Mouse (Mus musculus): ENCODE results near the gene Etl4. TPM values are rescaled to one million over a fixed set of nuclear protein-coding genes. Genes with fewer than 3 reads are reported as not detected.

The Etl4 gene
- total and polyA plus RNA-seq, 3 experiments = not detected

GRCm38 (mm10) chr2:20400556-20400955, 491.0 kb downstream of the Etl4 start:
- Histone ChIP-seq H3K27ac (ENCODE audit: control insufficient read depth, low read depth, low read length) (no peak overlapping the region), H3K36me3 (ENCODE audit: control insufficient read depth in 1 of 2, insufficient read depth in 2 of 2, low read length in 2 of 2) (no peaks in the 10 kb centered on the region), H3K9ac (ENCODE audit: control insufficient read depth, low read depth, low read length, poor library complexity, severe bottlenecking) (no peak overlapping the region), H3K4me3 (ENCODE audit: control insufficient read depth in 1 of 2, insufficient read depth in 1 of 2, low read depth in 2 of 2, low read length in 2 of 2) (no peak overlapping the region), H3K79me2 (ENCODE audit: control insufficient read depth, insufficient read depth, low read length, poor library complexity) (no peaks in the 10 kb centered on the region), H3K4me1 (ENCODE audit: control insufficient read depth in 1 of 2, insufficient read depth in 2 of 2, low read length in 2 of 2) (no peaks in the 10 kb centered on the region), H3K9me3 (replicated peaks; ENCODE audit: insufficient read depth, low read length) (no peaks in the 10 kb centered on the region), H3K27me3 (ENCODE audit: control insufficient read depth in 1 of 2, insufficient read depth in 2 of 2, low read length in 2 of 2) (no peaks in the 10 kb centered on the region)
- no peak for DNase-seq (ENCODE audit: low read depth, low spot score)
- TF ChIP-seq MAFK (IDR thresholded peaks at IDR 0.05; ENCODE audit: borderline replicate concordance, low read depth, low read length) (no peak), TBP (IDR thresholded peaks at IDR 0.05; ENCODE audit: low read depth, low read length) (no peak), MEF2A (IDR thresholded peaks at IDR 0.05; ENCODE audit: extremely low read depth, insufficient replicate concordance, low read depth, low read length, poor library complexity, severe bottlenecking) (no peak)

- no peaks in the 10 kb centered on the region for H3K27me3 ChIP-seq (ENCODE audit: control insufficient read depth in 1 of 2, insufficient read depth in 2 of 2, low read length in 2 of 2)
- no peak for DNase-seq (ENCODE audit: low read depth, low spot score)
- H3K9me3 ChIP-seq (replicated peaks; ENCODE audit: insufficient read depth, low read length) = no peaks in the 10 kb centered on the region
- H3K9ac ChIP-seq (ENCODE audit: control insufficient read depth, low read depth, low read length, poor library complexity, severe bottlenecking) = no peak overlapping the region
- H3K4me1 ChIP-seq (ENCODE audit: control insufficient read depth in 1 of 2, insufficient read depth in 2 of 2, low read length in 2 of 2) = no peaks in the 10 kb centered on the region
- TF ChIP-seq SMC3 (IDR thresholded peaks at IDR 0.05; ENCODE audit: low read depth, low read length) = no peak
- no peak for TF ChIP-seq NELFE (IDR thresholded peaks at IDR 0.05; ENCODE audit: low read depth, low read length)
- no peak for TF ChIP-seq EP300 (IDR thresholded peaks at IDR 0.05; ENCODE audit: low read depth in 1 of 2, low read length in 2 of 2)
- no peak for TF ChIP-seq JUND (IDR thresholded peaks at IDR 0.05; ENCODE audit: low read depth, low read length)
- TF ChIP-seq MXI1 (IDR thresholded peaks at IDR 0.05; ENCODE audit: low read depth, low read length) = no peak
- TF ChIP-seq POLR2AphosphoS2 (IDR thresholded peaks at IDR 0.05; ENCODE audit: low read length) = no peak
- H3K79me2 ChIP-seq (ENCODE audit: control insufficient read depth, insufficient read depth, low read length, poor library complexity) = no peaks in the 10 kb centered on the region
- no peak overlapping the region for H3K4me3 ChIP-seq (ENCODE audit: control insufficient read depth in 1 of 2, insufficient read depth in 1 of 2, low read depth in 2 of 2, low read length in 2 of 2)
- H3K36me3 ChIP-seq (ENCODE audit: control insufficient read depth in 1 of 2, insufficient read depth in 2 of 2, low read length in 2 of 2) = no peaks in the 10 kb centered on the region
- H3K27ac ChIP-seq (ENCODE audit: control insufficient read depth, low read depth, low read length) = no peak overlapping the region
Measured at GRCm38 (mm10) chr2:20404395-20404794, 494.8 kb downstream of the Etl4 start.

- no peaks in the 10 kb centered on the region for H3K9me3 ChIP-seq (replicated peaks; ENCODE audit: insufficient read depth, low read length)
- TF ChIP-seq RAD21 (IDR thresholded peaks at IDR 0.05; ENCODE audit: low read depth, low read length) = no peak
- no peak for TF ChIP-seq MEF2A (IDR thresholded peaks at IDR 0.05; ENCODE audit: extremely low read depth, insufficient replicate concordance, low read depth, low read length, poor library complexity, severe bottlenecking)
- TF ChIP-seq HCFC1 (IDR thresholded peaks at IDR 0.05; ENCODE audit: low read depth, low read length) = no peak
- no peak for TF ChIP-seq ZKSCAN1 (IDR thresholded peaks at IDR 0.05; ENCODE audit: low read depth, low read length)
- no peak for TF ChIP-seq MYB (IDR thresholded peaks at IDR 0.05; ENCODE audit: low read depth, low read length)
- TF ChIP-seq TAL1 (IDR thresholded peaks at IDR 0.05; ENCODE audit: low read length) = no peak
- TF ChIP-seq CHD1 (IDR thresholded peaks at IDR 0.05; ENCODE audit: low read depth, low read length) = no peak
- TF ChIP-seq RCOR1 (IDR thresholded peaks at IDR 0.05; ENCODE audit: low read depth, low read length) = no peak
- TF ChIP-seq EP300 (IDR thresholded peaks at IDR 0.05; ENCODE audit: low read depth in 1 of 2, low read length in 2 of 2) = no peak
- no peak for TF ChIP-seq USF2 (IDR thresholded peaks at IDR 0.05; ENCODE audit: borderline replicate concordance in 1 of 2, insufficient read depth in 1 of 2, low read depth in 1 of 2, low read length in 2 of 2)
- no peak for TF ChIP-seq POLR2A (IDR thresholded peaks at IDR 0.05; ENCODE audit: control insufficient read depth in 1 of 2, insufficient read depth in 1 of 2, low read depth in 1 of 2, low read length in 2 of 2, poor library complexity in 1 of 2)
- DNase-seq (ENCODE audit: low read depth, low spot score) = no peak
Measured at GRCm38 (mm10) chr2:20407101-20407500, 497.5 kb downstream of the Etl4 start.

More at GRCm38 (mm10) chr2:20407101-20407500, 497.5 kb downstream of the Etl4 start:
- H3K36me3 ChIP-seq (ENCODE audit: control insufficient read depth in 1 of 2, insufficient read depth in 2 of 2, low read length in 2 of 2) = no peaks in the 10 kb centered on the region
- no peak overlapping the region for H3K4me3 ChIP-seq (ENCODE audit: control insufficient read depth in 1 of 2, insufficient read depth in 1 of 2, low read depth in 2 of 2, low read length in 2 of 2)
- no peak overlapping the region for H3K9ac ChIP-seq (ENCODE audit: control insufficient read depth, low read depth, low read length, poor library complexity, severe bottlenecking)
- no peaks in the 10 kb centered on the region for H3K27me3 ChIP-seq (ENCODE audit: control insufficient read depth in 1 of 2, insufficient read depth in 2 of 2, low read length in 2 of 2)
- no peak overlapping the region for H3K27ac ChIP-seq (ENCODE audit: control insufficient read depth, low read depth, low read length)
- H3K79me2 ChIP-seq (ENCODE audit: control insufficient read depth, insufficient read depth, low read length, poor library complexity) = no peaks in the 10 kb centered on the region
- no peaks in the 10 kb centered on the region for H3K4me1 ChIP-seq (ENCODE audit: control insufficient read depth in 1 of 2, insufficient read depth in 2 of 2, low read length in 2 of 2)
